Mouse (Mus musculus) neutrophil, adult 5-6 weeks (primary cell): ENCODE measurements around the gene Qrsl1. TPM values are rescaled to one million over a fixed set of nuclear protein-coding genes. Genes with fewer than 3 reads are reported as not detected.
"Not testable (repeated sequence)": the region's sequence is repeated elsewhere in the genome, so short reads cannot be mapped to it uniquely, and the experiment has no call there.

ENCODE experiments used
- ATAC-seq: fragments of 151-379, 151-347 bp; 2 replicates; pipeline ENCODE4 v1.8.0; 2017; ENCODE audit warnings: mild to moderate bottlenecking, moderate TSS enrichment; ENCODE audit not compliant: insufficient number of reproducible peaks, poor library complexity, low FRiP score, severe bottlenecking; ENCODE audit errors: extremely low read depth
- total RNA-seq: library from RNA; stranded (forward); fragments of 200-1000 nt; gene quantifications from 2 replicates; pipeline ENCODE4 v1.2.3, GENCODE M21; 2017

Qrsl1 gene
- total RNA-seq = 19.8 and 25.0 TPM in 2 replicates

GRCm38 (mm10) chr10:43901578-43902194 is at the start of gene Qrsl1, which contains the start of gene Rtn4ip1:
Gene Qrsl1 (minus strand): TSS chr10:43901745.
Gene Rtn4ip1 (plus strand): TSS chr10:43901807.
- ATAC-seq = peak; percentile 99

GRCm38 (mm10) chr10:43945435-43945834 is 43.9 kb upstream of the Qrsl1 start:
- ATAC-seq = no peak

- no peak for ATAC-seq
These were observed 42.2 kb upstream of the Qrsl1 start for GRCm38 (mm10) chr10:43943736-43944135.

GRCm38 (mm10) chr10:43939136-43939662 is 37.7 kb upstream of the Qrsl1 start:
- no peak for ATAC-seq

- ATAC-seq = no peak
These were observed 27.1 kb upstream of the Qrsl1 start for GRCm38 (mm10) chr10:43928596-43928995.

GRCm38 (mm10) chr10:43927736-43928135 is 26.2 kb upstream of the Qrsl1 start:
- no peak for ATAC-seq

GRCm38 (mm10) chr10:43925776-43926175 is 24.2 kb upstream of the Qrsl1 start:
- ATAC-seq = not testable (repeated sequence)

GRCm38 (mm10) chr10:43923096-43923495 is 21.6 kb upstream of the Qrsl1 start:
- no peak for ATAC-seq

GRCm38 (mm10) chr10:43918696-43919608 is 17.4 kb upstream of the Qrsl1 start:
- peak; percentile 96 for ATAC-seq

GRCm38 (mm10) chr10:43916737-43917136 is 15.2 kb upstream of the Qrsl1 start:
- no peak for ATAC-seq

GRCm38 (mm10) chr10:43916181-43916580 is 14.6 kb upstream of the Qrsl1 start:
- ATAC-seq = no peak

GRCm38 (mm10) chr10:43912236-43912635 is 10.7 kb upstream of the Qrsl1 start:
- ATAC-seq = no peak

GRCm38 (mm10) chr10:43910873-43911142 is 9.3 kb upstream of the Qrsl1 start:
- no peak for ATAC-seq

GRCm38 (mm10) chr10:43910032-43910872 is 8.7 kb upstream of the Qrsl1 start:
- peak; percentile 95 for ATAC-seq

GRCm38 (mm10) chr10:43904569-43904968 is 3.0 kb upstream of the Qrsl1 start:
- ATAC-seq = no peak

- ATAC-seq = peak; percentile 4; the same call in 1 of the 2 replicates
These were observed 518 bp downstream of the Qrsl1 start for GRCm38 (mm10) chr10:43900883-43901570.

- no peak for ATAC-seq
These were observed 3.3 kb downstream of the Qrsl1 start for GRCm38 (mm10) chr10:43898276-43898675.

- ATAC-seq = no peak
These were observed 5.5 kb downstream of the Qrsl1 start for GRCm38 (mm10) chr10:43896065-43896464.

- no peak for ATAC-seq
These were observed 8.6 kb downstream of the Qrsl1 start for GRCm38 (mm10) chr10:43892971-43893370.
